20 mouse cellular contexts compared by ENCODE assay signal in genomic region chr1:78422576-78422975, GRCm38 (mm10).
DNase-seq lines count a peak whose midpoint lies in the region; ATAC-seq and TF ChIP-seq lines count a peak whose summit lies in the region.
"Had no signal": no experiment of that assay in that cellular context is flagged by ENCODE, and none has a peak within 500 bp of the region (broad histone marks: within the 10 kb centered on the region; RNA-seq: fewer than 3 reads in every experiment).

No protein-coding gene starts in this region.

- no peak for ATAC-seq in midbrain, postnatal 0 days (ENCODE audit: low FRiP score)
- ATAC-seq in liver, embryonic 12.5 days, result no peak
- ATAC-seq: hindbrain, embryonic 16.5 days had no signal

- no peaks in the 10 kb centered on the region for H3K9me3 ChIP-seq in midbrain, embryonic 10.5 days (replicated peaks)
- no peaks in the 10 kb centered on the region for H3K9me3 ChIP-seq in midbrain, postnatal 0 days (ENCODE audit: low read length)
- H3K9me3 ChIP-seq in liver, embryonic 12.5 days (replicated peaks), result no peaks in the 10 kb centered on the region
- H3K9me3 ChIP-seq: embryonic facial prominence, embryonic 10.5 days; heart, embryonic 13.5 days; liver, embryonic 15.5 days; midbrain, embryonic 12.5 days had no signal

- 53% methylated on average over 2 of the region's 2 CpGs for WGBS in midbrain, embryonic 10.5 days
- 44% methylated on average over 2 of the region's 2 CpGs for WGBS in midbrain, postnatal 0 days
- WGBS in liver, embryonic 12.5 days (ENCODE audit: insufficient replicate concordance), result 82% methylated on average over 2 of the region's 2 CpGs

- no peaks in the 10 kb centered on the region for H3K27me3 ChIP-seq in midbrain, embryonic 10.5 days (ENCODE audit: low read depth, poor library complexity, severe bottlenecking)
- H3K27me3 ChIP-seq in midbrain, postnatal 0 days (ENCODE audit: insufficient read depth, low read length), result no peaks in the 10 kb centered on the region
- H3K27me3 ChIP-seq in liver, embryonic 12.5 days (replicated peaks), result no peaks in the 10 kb centered on the region
- H3K27me3 ChIP-seq: heart, embryonic 13.5 days; liver, embryonic 15.5 days had no signal

- H3K4me1 ChIP-seq in midbrain, embryonic 10.5 days, result peaks cover 44% of the 10 kb centered on the region
- H3K4me1 ChIP-seq in midbrain, postnatal 0 days (ENCODE audit: insufficient read depth, low read length), result no peaks in the 10 kb centered on the region
- H3K4me1 ChIP-seq in liver, embryonic 12.5 days, result peaks cover 9% of the 10 kb centered on the region

- no peak for DNase-seq in midbrain, embryonic 10.5 days (ENCODE audit: low spot score)
- DNase-seq in midbrain, postnatal 0 days (ENCODE audit: low spot score), result no peak
- peak; percentile 6 for DNase-seq in thymus, postnatal 25 days
- DNase-seq in thymus, postnatal 4 days, result no peak
- DNase-seq in induced T-regulatory cell, adult 2 months (ENCODE audit: low read depth), result peak; percentile 62
- no peak for DNase-seq in cerebellum, postnatal 4 days (ENCODE audit: low spot score in 2 of 2)
- DNase-seq in layer of hippocampus, adult 9-10 months (ENCODE audit: low spot score), result no peak
- DNase-seq: adrenal gland, postnatal 25 days; cerebellum, adult 18-20 months; cerebellum, postnatal 25 days; kidney, adult 11 months; layer of hippocampus, postnatal 36 days; lung, postnatal 14 days had no signal

- no peak overlapping the region for H3K4me2 ChIP-seq in midbrain, postnatal 0 days (ENCODE audit: low read depth, low read length, poor library complexity, severe bottlenecking)
- H3K4me2 ChIP-seq in liver, embryonic 12.5 days, result no peak overlapping the region
- H3K4me2 ChIP-seq: heart, embryonic 13.5 days; liver, embryonic 15.5 days; midbrain, embryonic 12.5 days had no signal

- H3K4me3 ChIP-seq in midbrain, embryonic 10.5 days, result no peak overlapping the region
- H3K4me3 ChIP-seq in midbrain, postnatal 0 days (ENCODE audit: low read depth, low read length), result no peak overlapping the region
- no peak overlapping the region for H3K4me3 ChIP-seq in liver, embryonic 12.5 days
- H3K4me3 ChIP-seq: embryonic facial prominence, embryonic 10.5 days; heart, embryonic 13.5 days; liver, embryonic 15.5 days; midbrain, embryonic 12.5 days had no signal

- no peak for TF ChIP-seq CTCF in midbrain, postnatal 0 days (IDR thresholded peaks at IDR 0.05)

- H3K36me3 ChIP-seq in midbrain, embryonic 10.5 days, result peaks cover 20% of the 10 kb centered on the region; the same call in 1 of the 2 replicates
- peaks cover 16% of the 10 kb centered on the region; the same call in 1 of the 2 replicates for H3K36me3 ChIP-seq in midbrain, postnatal 0 days (ENCODE audit: insufficient read depth, low read length)
- peaks cover 73% of the 10 kb centered on the region for H3K36me3 ChIP-seq in liver, embryonic 12.5 days

- H3K27ac ChIP-seq in midbrain, embryonic 10.5 days (replicated peaks), result peak overlapping the region; percentile 28; the same call in 1 of the 2 replicates
- H3K27ac ChIP-seq in midbrain, postnatal 0 days (ENCODE audit: low read depth, low read length), result no peak overlapping the region
- no peak overlapping the region for H3K27ac ChIP-seq in liver, embryonic 12.5 days
- H3K27ac ChIP-seq: embryonic facial prominence, embryonic 10.5 days; heart, embryonic 13.5 days; kidney, postnatal 0 days; liver, embryonic 15.5 days; midbrain, embryonic 12.5 days had no signal

- H3K9ac ChIP-seq in midbrain, postnatal 0 days (replicated peaks; ENCODE audit: low read length, poor library complexity, severe bottlenecking), result no peak overlapping the region
- no peak overlapping the region for H3K9ac ChIP-seq in liver, embryonic 12.5 days
- H3K9ac ChIP-seq: heart, embryonic 13.5 days; liver, embryonic 15.5 days; midbrain, embryonic 12.5 days had no signal

Comparison
In these comparisons a context has a peak if more than half of its experiments do, and no peak if none do; other contexts are left out.
1. DNase-seq: peak in thymus, postnatal 25 days (single experiment) and induced T-regulatory cell, adult 2 months (single experiment); none in midbrain, embryonic 10.5 days (single experiment), midbrain, postnatal 0 days (single experiment), thymus, postnatal 4 days (single experiment), cerebellum, postnatal 4 days (0 of 2) and layer of hippocampus, adult 9-10 months (single experiment).